Mouse (Mus musculus): Measurements from ENCODE around the gene 4921536K21Rik. TPM values are rescaled to one million over a fixed set of nuclear protein-coding genes. Genes with fewer than 3 reads are reported as not detected.
"Not testable (repeated sequence)": the region's sequence is repeated elsewhere in the genome, so short reads cannot be mapped to it uniquely, and the experiment has no call there.

The 4921536K21Rik gene
- polyA plus RNA-seq, 1 experiment from 2014 or later = 0.47 TPM

GRCm38 (mm10) chr11:3913316-3914108 lies 18.6 kb upstream of the 4921536K21Rik start:
- under 1% methylated on average over 63 of the region's 65 CpGs for WGBS
- H3K27ac ChIP-seq (replicated peaks; ENCODE audit: low read depth, low read length) = 0 out of 2 replicates have a peak overlapping the region, but pooled peaks have one; percentile 10

DNA sequence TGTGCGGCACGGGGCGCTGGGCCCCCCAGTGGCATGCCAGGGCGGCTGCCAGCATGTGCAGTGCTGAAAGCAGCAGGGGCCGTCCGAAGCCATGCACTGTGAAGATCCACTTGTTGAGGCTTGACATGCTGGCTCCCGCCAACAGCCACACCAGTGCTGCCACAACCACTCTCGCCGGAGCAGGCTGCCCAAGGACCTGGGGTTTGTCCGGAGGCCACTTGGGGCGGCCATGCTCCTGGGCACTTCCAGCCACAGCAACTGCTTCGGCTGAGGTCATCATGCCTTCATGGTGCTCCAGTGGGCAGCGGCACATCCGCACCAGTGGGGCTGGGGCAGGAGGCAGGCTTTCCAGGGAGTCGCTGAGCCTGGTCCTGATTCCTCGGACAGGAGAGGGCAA lies 18.0 kb upstream of the 4921536K21Rik start:
- ATAC-seq (ENCODE audit: insufficient number of reproducible peaks, low FRiP score, low TSS enrichment, low read depth) = no peak; the same call in 1 of the 2 replicates

More at GRCm38 (mm10) chr11:3913316-3914108, 18.6 kb upstream of the 4921536K21Rik start:
- Histone ChIP-seq H3K4me2 (ENCODE audit: low read depth, severe bottlenecking) (peak overlapping the region; percentile 83), H3K27me3 (ENCODE audit: control insufficient read depth, insufficient read depth, low read length) (peaks cover 11% of the 10 kb centered on the region), H3K36me3 (ENCODE audit: control insufficient read depth, insufficient read depth, low read length) (no peaks in the 10 kb centered on the region), H3K9me3 (ENCODE audit: control insufficient read depth, low read length) (no peaks in the 10 kb centered on the region), H3K9ac (ENCODE audit: low read length) (peak overlapping the region; percentile 50), H3K4me1 (ENCODE audit: control insufficient read depth, insufficient read depth, low read length) (peaks cover 8% of the 10 kb centered on the region), H3K4me3 (ENCODE audit: low read depth, low read length) (peak overlapping the region; percentile 45)
- DNase-seq (ENCODE audit: low spot score) (peak; percentile 86), ATAC-seq (ENCODE audit: insufficient number of reproducible peaks, low FRiP score, low TSS enrichment, low read depth) (peak; percentile 59)

GRCm38 (mm10) chr11:3912100-3912874 lies 17.4 kb upstream of the 4921536K21Rik start:
- Histone ChIP-seq H3K36me3 (ENCODE audit: control insufficient read depth, insufficient read depth, low read length) (no peaks in the 10 kb centered on the region), H3K4me3 (ENCODE audit: low read depth, low read length) (peak overlapping the region; percentile 45), H3K4me1 (ENCODE audit: control insufficient read depth, insufficient read depth, low read length) (peaks cover 8% of the 10 kb centered on the region), H3K27me3 (ENCODE audit: control insufficient read depth, insufficient read depth, low read length) (peaks cover 11% of the 10 kb centered on the region), H3K27ac (replicated peaks; ENCODE audit: low read depth, low read length) (no peak overlapping the region), H3K9ac (ENCODE audit: low read length) (0 out of 2 replicates have a peak overlapping the region, but pooled peaks have one; percentile 22), H3K9me3 (ENCODE audit: control insufficient read depth, low read length) (no peaks in the 10 kb centered on the region), H3K4me2 (ENCODE audit: low read depth, severe bottlenecking) (peak overlapping the region; percentile 83)
- DNase-seq (ENCODE audit: low spot score) (peak; percentile 44), ATAC-seq (ENCODE audit: insufficient number of reproducible peaks, low FRiP score, low TSS enrichment, low read depth) (no peak)
- WGBS = 26% methylated on average over 19 of the region's 19 CpGs

More for the DNA sequence above, 18.0 kb upstream of the 4921536K21Rik start:
- peaks cover 11% of the 10 kb centered on the region for H3K27me3 ChIP-seq (ENCODE audit: control insufficient read depth, insufficient read depth, low read length)
- no peaks in the 10 kb centered on the region for H3K9me3 ChIP-seq (ENCODE audit: control insufficient read depth, low read length)
- H3K36me3 ChIP-seq (ENCODE audit: control insufficient read depth, insufficient read depth, low read length) = no peaks in the 10 kb centered on the region
- 5% methylated on average over 16 of the region's 16 CpGs for WGBS
- H3K4me3 ChIP-seq (ENCODE audit: low read depth, low read length) = peak overlapping the region; percentile 45
- peak overlapping the region; percentile 83 for H3K4me2 ChIP-seq (ENCODE audit: low read depth, severe bottlenecking)
- peaks cover 8% of the 10 kb centered on the region for H3K4me1 ChIP-seq (ENCODE audit: control insufficient read depth, insufficient read depth, low read length)
- no peak for DNase-seq (ENCODE audit: low spot score)
- no peak overlapping the region for H3K27ac ChIP-seq (replicated peaks; ENCODE audit: low read depth, low read length)
- H3K9ac ChIP-seq (ENCODE audit: low read length) = 0 out of 2 replicates have a peak overlapping the region, but pooled peaks have one; percentile 22

- H3K4me2 ChIP-seq (ENCODE audit: low read depth, severe bottlenecking); H3K36me3 ChIP-seq (ENCODE audit: control insufficient read depth, insufficient read depth, low read length); H3K4me3 ChIP-seq (ENCODE audit: low read depth, low read length); H3K27ac ChIP-seq (replicated peaks; ENCODE audit: low read depth, low read length); DNase-seq (ENCODE audit: low spot score); H3K9ac ChIP-seq (ENCODE audit: low read length); H3K9me3 ChIP-seq (ENCODE audit: control insufficient read depth, low read length); ATAC-seq (ENCODE audit: insufficient number of reproducible peaks, low FRiP score, low TSS enrichment, low read depth); H3K4me1 ChIP-seq (ENCODE audit: control insufficient read depth, insufficient read depth, low read length): not testable (repeated sequence)
- peaks cover 11% of the 10 kb centered on the region for H3K27me3 ChIP-seq (ENCODE audit: control insufficient read depth, insufficient read depth, low read length)
- 94% methylated on average over 5 of the region's 6 CpGs for WGBS
Measured at GRCm38 (mm10) chr11:3911440-3911839, 16.5 kb upstream of the 4921536K21Rik start.

- 48% methylated on average over 5 of the region's 5 CpGs for WGBS
Measured at GRCm38 (mm10) chr11:3910513-3911310, 15.8 kb upstream of the 4921536K21Rik start.

GRCm38 (mm10) chr11:3909236-3909635 lies 14.3 kb upstream of the 4921536K21Rik start:
- H3K9ac ChIP-seq (ENCODE audit: low read length) = no peak overlapping the region
- peaks cover 8% of the 10 kb centered on the region for H3K4me1 ChIP-seq (ENCODE audit: control insufficient read depth, insufficient read depth, low read length)
- H3K27me3 ChIP-seq (ENCODE audit: control insufficient read depth, insufficient read depth, low read length) = peaks cover 11% of the 10 kb centered on the region
- WGBS = 91% methylated on average over 4 of the region's 4 CpGs
- H3K4me3 ChIP-seq (ENCODE audit: low read depth, low read length) = no peak overlapping the region
- no peak for DNase-seq (ENCODE audit: low spot score)
- no peaks in the 10 kb centered on the region for H3K36me3 ChIP-seq (ENCODE audit: control insufficient read depth, insufficient read depth, low read length)
- no peak for ATAC-seq (ENCODE audit: insufficient number of reproducible peaks, low FRiP score, low TSS enrichment, low read depth)
- H3K27ac ChIP-seq (replicated peaks; ENCODE audit: low read depth, low read length) = no peak overlapping the region
- H3K4me2 ChIP-seq (ENCODE audit: low read depth, severe bottlenecking) = no peak overlapping the region
- no peaks in the 10 kb centered on the region for H3K9me3 ChIP-seq (ENCODE audit: control insufficient read depth, low read length)

More at GRCm38 (mm10) chr11:3910513-3911310, 15.8 kb upstream of the 4921536K21Rik start:
- Histone ChIP-seq H3K4me3 (ENCODE audit: low read depth, low read length) (no peak overlapping the region), H3K27ac (replicated peaks; ENCODE audit: low read depth, low read length) (no peak overlapping the region), H3K27me3 (ENCODE audit: control insufficient read depth, insufficient read depth, low read length) (peaks cover 11% of the 10 kb centered on the region), H3K9ac (ENCODE audit: low read length) (no peak overlapping the region), H3K36me3 (ENCODE audit: control insufficient read depth, insufficient read depth, low read length) (no peaks in the 10 kb centered on the region), H3K9me3 (ENCODE audit: control insufficient read depth, low read length) (no peaks in the 10 kb centered on the region), H3K4me2 (ENCODE audit: low read depth, severe bottlenecking) (no peak overlapping the region), H3K4me1 (ENCODE audit: control insufficient read depth, insufficient read depth, low read length) (peaks cover 8% of the 10 kb centered on the region)
- DNase-seq (ENCODE audit: low spot score) (no peak), ATAC-seq (ENCODE audit: insufficient number of reproducible peaks, low FRiP score, low TSS enrichment, low read depth) (no peak)

- Histone ChIP-seq H3K36me3 (ENCODE audit: control insufficient read depth, insufficient read depth, low read length) (no peaks in the 10 kb centered on the region), H3K9me3 (ENCODE audit: control insufficient read depth, low read length) (no peaks in the 10 kb centered on the region), H3K27ac (replicated peaks; ENCODE audit: low read depth, low read length) (no peak overlapping the region), H3K4me1 (ENCODE audit: control insufficient read depth, insufficient read depth, low read length) (no peaks in the 10 kb centered on the region), H3K4me2 (ENCODE audit: low read depth, severe bottlenecking) (no peak overlapping the region), H3K9ac (ENCODE audit: low read length) (no peak overlapping the region), H3K27me3 (ENCODE audit: control insufficient read depth, insufficient read depth, low read length) (no peaks in the 10 kb centered on the region), H3K4me3 (ENCODE audit: low read depth, low read length) (no peak overlapping the region)
- no peak for DNase-seq (ENCODE audit: low spot score)
- 83% methylated on average over 1 of the region's 1 CpGs for WGBS
- no peak for ATAC-seq (ENCODE audit: insufficient number of reproducible peaks, low FRiP score, low TSS enrichment, low read depth)
Measured at GRCm38 (mm10) chr11:3905446-3905845, 10.5 kb upstream of the 4921536K21Rik start.

DNA sequence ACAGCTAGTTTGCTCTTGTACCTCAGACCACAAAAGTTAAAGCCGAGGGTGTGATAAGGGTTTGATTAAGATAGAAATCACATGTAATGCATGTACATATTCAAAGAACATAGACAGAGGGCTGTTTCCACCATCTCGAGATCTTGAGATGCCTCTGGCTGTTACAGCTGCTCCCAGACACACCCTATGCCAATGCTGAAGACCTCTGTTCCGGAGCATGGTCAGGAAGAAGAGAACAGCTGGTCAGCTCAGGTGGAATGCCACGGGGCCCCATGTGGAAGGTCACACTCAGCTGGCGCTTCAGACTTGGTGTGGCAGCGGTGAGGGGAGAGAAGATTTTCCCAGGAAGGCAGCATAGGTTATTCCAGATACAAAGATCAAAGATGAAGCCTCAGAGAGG lies 9.8 kb upstream of the 4921536K21Rik start:
- DNase-seq (ENCODE audit: low spot score) (no peak), ATAC-seq (ENCODE audit: insufficient number of reproducible peaks, low FRiP score, low TSS enrichment, low read depth) (no peak)
- no peak overlapping the region for H3K4me2 ChIP-seq (ENCODE audit: low read depth, severe bottlenecking)
- no peaks in the 10 kb centered on the region for H3K9me3 ChIP-seq (ENCODE audit: control insufficient read depth, low read length)
- no peak overlapping the region for H3K27ac ChIP-seq (replicated peaks; ENCODE audit: low read depth, low read length)
- H3K36me3 ChIP-seq (ENCODE audit: control insufficient read depth, insufficient read depth, low read length) = no peaks in the 10 kb centered on the region
- H3K4me3 ChIP-seq (ENCODE audit: low read depth, low read length) = no peak overlapping the region
- H3K27me3 ChIP-seq (ENCODE audit: control insufficient read depth, insufficient read depth, low read length) = no peaks in the 10 kb centered on the region
- no peak overlapping the region for H3K9ac ChIP-seq (ENCODE audit: low read length)
- no peaks in the 10 kb centered on the region for H3K4me1 ChIP-seq (ENCODE audit: control insufficient read depth, insufficient read depth, low read length)
- WGBS = 84% methylated on average over 6 of the region's 6 CpGs
